Mouse (Mus musculus) induced T-regulatory cell, adult 2 months (primary cell): ENCODE data around the gene Ovol3.
A peak's percentile ranks its signal among the peaks of the same experiment; 100 is the strongest.

Experiments
- DNase-seq: peaks from one replicate; pipeline ENCODE4 v3.0.0-alpha.2; 2012; ENCODE audit warnings: low read depth

Gene Ovol3

DNA sequence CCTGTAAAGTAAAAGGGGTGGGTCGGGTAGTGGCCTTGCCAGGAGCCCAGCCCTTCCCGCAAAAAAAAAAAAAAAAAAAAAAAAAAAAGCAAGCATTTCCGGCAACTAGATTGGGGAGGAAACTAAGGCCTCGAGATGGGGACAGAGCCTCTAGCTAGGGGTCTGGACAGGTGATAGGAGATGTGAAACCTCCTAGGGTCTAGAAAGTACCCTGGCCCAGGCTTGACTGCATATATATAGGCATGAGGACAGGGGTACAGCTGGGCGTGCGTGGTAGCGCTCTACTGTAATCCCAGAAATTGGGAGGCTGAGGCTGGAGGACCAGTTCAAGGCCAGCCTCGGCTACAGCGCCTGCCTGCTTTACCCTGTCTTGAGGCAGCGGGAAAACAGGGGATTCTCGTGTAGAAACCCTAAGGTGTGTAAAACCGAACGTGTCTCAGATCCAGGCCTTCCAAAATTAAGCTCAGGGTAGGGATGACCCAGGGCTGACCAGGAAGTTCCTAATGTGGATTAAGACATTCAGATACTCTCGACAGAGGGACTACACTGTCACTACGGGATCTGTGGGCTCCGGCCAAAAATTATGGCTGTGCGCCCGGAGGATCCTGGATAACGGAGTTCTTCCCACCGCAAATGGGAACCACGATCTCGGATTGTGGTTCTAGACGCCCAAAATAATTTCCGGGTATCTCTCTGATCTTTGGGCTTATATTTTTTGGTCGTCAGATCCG lies 41.3 kb downstream of the Ovol3 start:
- peak; percentile 71 for DNase-seq

DNA sequence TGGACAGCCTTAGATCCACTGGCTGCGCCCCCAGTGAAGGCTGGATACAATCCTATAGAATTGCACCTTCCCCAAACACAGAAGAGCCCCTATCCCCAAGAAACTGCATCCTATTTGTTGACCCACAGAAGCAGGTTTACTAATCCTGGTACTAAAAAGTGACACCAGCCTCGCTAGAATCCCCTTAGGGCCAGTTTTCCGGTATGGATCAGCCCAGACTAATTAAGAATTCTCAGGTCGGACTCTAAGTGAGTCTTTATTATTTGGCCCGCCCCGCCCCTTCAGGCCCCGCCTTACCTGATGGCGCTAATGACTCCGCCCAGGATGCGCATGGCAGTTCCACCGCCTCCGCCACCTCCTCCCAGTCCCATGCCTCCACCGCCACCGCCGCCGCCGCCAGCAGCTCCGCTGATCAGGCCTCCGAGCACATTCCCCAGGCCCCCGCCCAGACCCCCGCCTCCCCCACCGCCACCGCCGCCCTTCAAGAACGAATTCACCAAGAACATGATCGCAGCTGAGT lies 41.9 kb downstream of the Ovol3 start:
- peak; percentile 86 for DNase-seq

DNA sequence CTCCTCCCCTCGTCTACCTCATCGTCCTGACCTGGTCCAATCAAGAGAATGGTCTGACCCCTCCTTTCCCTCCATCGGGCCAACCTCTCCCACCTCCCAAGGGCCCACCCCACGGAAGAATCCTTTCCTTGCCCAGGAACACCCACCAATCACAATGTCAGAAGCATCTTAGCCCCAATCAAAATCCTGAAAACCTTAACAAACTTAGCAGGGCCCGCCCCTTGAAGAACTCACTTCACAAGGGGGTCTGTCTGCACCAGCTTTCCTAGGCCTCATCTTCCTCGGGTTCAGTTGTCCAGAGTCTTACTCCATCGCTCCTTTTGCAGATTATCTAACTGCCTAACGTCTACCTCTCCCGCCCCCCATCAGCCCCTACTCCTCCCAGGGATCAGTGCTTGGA lies 42.5 kb downstream of the Ovol3 start:
- DNase-seq: no peak

DNA sequence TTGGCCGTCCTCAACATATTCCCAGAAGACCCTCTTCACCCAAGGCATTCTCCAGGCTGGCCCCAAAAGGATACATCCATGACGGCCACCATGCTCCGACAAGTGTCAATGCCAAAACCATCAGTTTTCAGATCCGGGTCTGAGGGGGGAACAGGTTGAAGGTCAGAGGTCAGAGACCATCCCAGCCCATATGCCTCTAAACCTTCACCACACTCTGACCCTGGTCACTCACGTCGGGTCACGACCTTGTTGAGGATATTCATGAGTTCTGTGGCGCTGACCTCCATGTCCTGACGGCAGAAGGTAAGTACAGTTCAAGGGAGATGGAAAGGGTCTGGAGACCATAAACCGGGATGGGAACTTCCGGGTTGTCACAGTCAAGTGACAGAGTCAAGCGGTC lies 43.4 kb downstream of the Ovol3 start:
- DNase-seq: no peak

DNA sequence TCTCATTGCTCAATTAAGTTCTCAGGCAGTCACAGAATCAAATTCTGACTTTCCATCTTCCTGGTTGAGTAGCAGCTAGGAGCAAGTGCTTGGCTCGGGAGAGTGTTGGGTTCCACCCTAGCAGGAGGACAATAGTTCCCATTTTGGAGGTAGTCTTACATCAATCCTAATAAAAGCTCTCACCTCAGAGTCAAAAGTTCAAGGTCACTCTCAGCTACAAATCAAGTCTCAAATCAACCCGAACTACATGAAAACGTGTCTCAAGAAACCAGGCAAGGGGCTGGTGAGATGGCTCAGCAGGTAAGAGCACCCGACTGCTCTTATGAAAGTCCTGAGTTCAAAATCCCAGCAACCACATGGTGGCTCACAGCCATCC lies 46.4 kb downstream of the Ovol3 start:
- no peak for DNase-seq

DNA sequence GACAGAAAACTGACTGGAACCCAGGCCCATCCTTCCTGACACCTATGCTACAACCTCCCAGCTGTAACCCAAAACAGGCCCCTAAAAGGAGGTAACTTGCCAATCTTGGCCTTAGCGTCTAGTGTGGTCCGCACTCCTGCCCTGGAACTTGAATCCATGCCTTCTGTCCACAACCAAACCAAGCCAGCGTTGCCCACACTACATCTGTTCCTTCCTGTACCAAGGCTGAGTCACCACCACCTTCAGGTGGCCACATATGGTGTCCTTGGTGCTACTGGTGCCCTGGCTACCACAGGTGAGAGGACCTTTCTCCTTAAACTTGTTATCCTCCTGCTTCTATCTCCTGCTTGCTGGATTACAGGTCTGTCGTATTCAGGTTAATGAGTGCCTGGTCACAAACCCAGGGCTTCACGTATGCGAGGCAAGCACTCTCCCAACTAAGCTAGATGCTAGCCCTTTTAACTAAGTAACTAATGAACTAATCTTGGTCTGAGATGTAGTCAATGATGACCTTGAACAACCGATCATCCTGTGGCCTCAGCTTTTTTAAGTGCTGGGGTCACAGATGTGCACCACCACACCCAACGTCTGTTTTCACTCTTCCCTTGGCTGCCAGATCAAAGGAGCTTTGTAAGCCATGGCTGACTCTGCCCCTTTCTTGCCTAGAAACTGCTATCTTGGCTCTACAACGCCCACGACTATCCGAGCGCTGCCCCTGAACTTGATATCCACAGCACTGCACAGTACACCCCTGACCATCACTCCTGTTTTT lies 47.0 kb downstream of the Ovol3 start:
- DNase-seq: no peak

DNA sequence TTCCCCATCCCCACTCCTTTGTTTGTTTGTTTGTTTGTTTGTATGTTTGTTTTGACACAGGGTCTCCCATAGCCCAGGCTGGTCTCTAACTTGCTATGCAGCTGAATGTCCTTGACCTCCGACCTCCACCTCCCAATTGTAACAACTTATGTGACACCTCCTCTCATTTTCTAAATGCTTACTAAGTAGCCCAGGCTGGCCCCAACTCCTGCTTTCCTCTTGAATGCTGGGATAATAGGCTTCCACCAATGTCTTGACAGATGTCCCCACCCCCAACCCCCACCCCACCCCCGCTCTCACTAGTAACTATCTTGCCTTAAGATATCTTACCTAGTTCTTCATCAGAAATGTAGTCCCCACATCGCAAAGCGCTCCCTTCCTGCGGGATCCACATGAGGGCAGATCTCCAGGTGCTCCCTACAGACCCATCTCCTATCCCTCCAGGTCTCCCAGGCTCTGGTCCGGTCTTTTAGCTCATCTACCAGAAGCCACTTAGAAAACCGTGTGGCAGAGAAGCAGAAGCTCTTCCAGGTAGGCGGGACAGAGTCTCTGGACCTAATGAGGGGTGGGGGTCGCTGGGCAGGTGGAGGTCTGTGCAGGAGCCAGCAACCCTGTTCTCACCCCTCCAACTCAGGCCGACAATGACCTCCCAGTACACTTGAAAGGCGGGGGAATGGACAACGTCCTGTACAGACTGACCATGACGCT lies 50.7 kb downstream of the Ovol3 start:
- no peak for DNase-seq

DNA sequence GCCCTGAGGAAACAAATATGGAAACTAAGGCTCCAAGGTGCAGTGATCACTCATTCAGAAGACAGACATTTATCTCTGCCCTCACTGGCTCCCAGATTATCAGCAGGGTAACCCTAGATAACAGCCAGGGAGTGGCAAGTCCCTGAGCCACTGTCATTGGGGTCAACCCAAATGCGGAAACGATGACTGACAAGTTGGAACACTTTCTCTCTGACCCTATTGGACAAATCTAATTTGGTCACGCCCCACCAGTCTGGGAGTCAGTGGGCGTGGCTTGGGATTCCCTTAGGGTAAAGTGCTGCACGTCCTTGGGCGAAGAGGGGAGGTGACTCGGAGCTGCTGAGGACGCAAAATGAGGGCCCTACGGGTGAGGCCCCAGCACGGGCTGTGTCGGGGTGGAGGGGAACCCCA lies 51.6 kb downstream of the Ovol3 start, which contains the start of gene Cox7a1:
Cox7a1 (plus strand) TSS at position 266 of the 411 bp plus-strand sequence.
- DNase-seq: peak; percentile 94
